ENCODE assay signal across 15 mouse cellular contexts in the genomic region with DNA sequence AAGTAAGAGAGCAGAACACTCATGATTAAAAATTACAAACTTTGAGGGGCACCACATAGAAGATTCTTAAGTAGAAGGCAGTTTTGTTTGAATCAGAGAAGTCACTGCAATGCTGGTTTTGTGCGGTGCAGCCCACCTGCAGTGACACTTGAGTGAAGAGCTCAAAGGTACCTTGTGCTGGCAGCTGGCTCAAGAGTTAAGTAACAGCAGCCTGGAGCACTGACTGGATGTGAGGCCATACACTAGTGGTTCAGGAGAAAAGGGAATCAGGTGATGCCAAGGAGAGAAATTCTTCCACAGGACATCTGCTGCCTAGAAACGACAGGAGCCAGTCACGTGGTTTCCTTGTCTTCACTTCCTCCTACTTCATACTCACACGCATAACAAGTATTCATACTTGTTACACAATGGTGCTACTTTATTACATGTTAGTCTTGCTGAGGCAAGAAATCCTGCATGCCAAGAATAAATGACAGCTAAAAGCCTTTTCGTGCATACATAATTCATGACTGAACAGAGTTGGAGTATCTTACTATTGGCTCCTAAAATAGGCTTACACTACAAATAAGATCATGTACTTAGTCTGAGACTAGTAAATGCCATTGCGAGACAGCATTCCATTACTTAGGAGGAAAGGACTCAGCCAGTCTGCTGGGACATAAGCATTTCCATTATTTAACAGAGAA.
DNase-seq lines count a peak whose midpoint lies in the region; ATAC-seq and TF ChIP-seq lines count a peak whose summit lies in the region.
"Had no signal": no experiment of that assay in that cellular context is flagged by ENCODE, and none has a peak within 500 bp of the region (broad histone marks: within the 10 kb centered on the region; RNA-seq: fewer than 3 reads in every experiment).

No protein-coding gene starts in this region.

- H3K36me3 ChIP-seq in forebrain, embryonic 13.5 days (ENCODE audit: poor library complexity, severe bottlenecking): peaks cover 4% of the 10 kb centered on the region; the same call in 1 of the 2 replicates
- no peaks in the 10 kb centered on the region for H3K36me3 ChIP-seq in forebrain, embryonic 12.5 days (replicated peaks)
- no peaks in the 10 kb centered on the region for H3K36me3 ChIP-seq in kidney, embryonic 16.5 days (ENCODE audit: insufficient read depth, low read length)
- H3K36me3 ChIP-seq in midbrain, embryonic 15.5 days (replicated peaks): no peaks in the 10 kb centered on the region
- H3K36me3 ChIP-seq in midbrain, embryonic 13.5 days: 0 out of 2 replicates have a peak, but pooled peaks cover 8% of the 10 kb centered on the region
- H3K36me3 ChIP-seq in midbrain, postnatal 0 days (ENCODE audit: insufficient read depth, low read length): no peaks in the 10 kb centered on the region; the same call in 1 of the 2 replicates
- H3K36me3 ChIP-seq: limb, embryonic 15.5 days had no signal

- no peak overlapping the region for H3K4me3 ChIP-seq in forebrain, embryonic 13.5 days
- H3K4me3 ChIP-seq in forebrain, embryonic 12.5 days (replicated peaks): no peak overlapping the region
- no peak overlapping the region for H3K4me3 ChIP-seq in kidney, embryonic 16.5 days (ENCODE audit: low read length)
- no peak overlapping the region for H3K4me3 ChIP-seq in midbrain, embryonic 15.5 days
- no peak overlapping the region for H3K4me3 ChIP-seq in midbrain, embryonic 13.5 days (replicated peaks)
- H3K4me3 ChIP-seq in midbrain, postnatal 0 days (ENCODE audit: low read depth, low read length): no peak overlapping the region
- H3K4me3 ChIP-seq: erythroblast, embryonic 14.5 days; limb, embryonic 15.5 days had no signal

- no peak overlapping the region for H3K27ac ChIP-seq in forebrain, embryonic 13.5 days
- no peak overlapping the region for H3K27ac ChIP-seq in forebrain, embryonic 12.5 days
- H3K27ac ChIP-seq in kidney, embryonic 16.5 days (ENCODE audit: low read length): no peak overlapping the region
- peak overlapping the region; percentile 45 for H3K27ac ChIP-seq in midbrain, embryonic 15.5 days
- H3K27ac ChIP-seq in midbrain, embryonic 13.5 days: no peak overlapping the region
- H3K27ac ChIP-seq in midbrain, postnatal 0 days (ENCODE audit: low read depth, low read length): no peak overlapping the region; the same call in 1 of the 2 replicates
- H3K27ac ChIP-seq: limb, embryonic 15.5 days had no signal

- no peak overlapping the region for H3K9ac ChIP-seq in forebrain, embryonic 13.5 days
- no peak overlapping the region for H3K9ac ChIP-seq in forebrain, embryonic 12.5 days
- H3K9ac ChIP-seq in kidney, embryonic 16.5 days (replicated peaks; ENCODE audit: low read length): no peak overlapping the region
- H3K9ac ChIP-seq in midbrain, embryonic 15.5 days: no peak overlapping the region
- no peak overlapping the region for H3K9ac ChIP-seq in midbrain, embryonic 13.5 days (replicated peaks)
- H3K9ac ChIP-seq in midbrain, postnatal 0 days (replicated peaks; ENCODE audit: low read length, poor library complexity, severe bottlenecking): no peak overlapping the region
- H3K9ac ChIP-seq: limb, embryonic 15.5 days had no signal

- ATAC-seq in forebrain, embryonic 13.5 days: peak; percentile 56; the same call in 1 of the 2 replicates
- ATAC-seq in forebrain, embryonic 12.5 days (ENCODE audit: low FRiP score): no peak
- no peak for ATAC-seq in kidney, embryonic 16.5 days (ENCODE audit: low FRiP score, low TSS enrichment)
- peak; percentile 22; the same call in 1 of the 2 replicates for ATAC-seq in midbrain, embryonic 15.5 days (replicated peaks)
- ATAC-seq in midbrain, embryonic 13.5 days: no peak
- peak; percentile 36; the same call in 1 of the 2 replicates for ATAC-seq in midbrain, postnatal 0 days (ENCODE audit: low FRiP score)
- ATAC-seq: inflammation-experienced regulatory T-cells, adult 6 months had no signal

- 67% methylated on average over 6 of the region's 6 CpGs for WGBS in forebrain, embryonic 13.5 days
- WGBS in forebrain, embryonic 12.5 days: 79% methylated on average over 6 of the region's 6 CpGs
- 91% methylated on average over 6 of the region's 6 CpGs for WGBS in kidney, embryonic 16.5 days
- 56% methylated on average over 6 of the region's 6 CpGs for WGBS in midbrain, embryonic 15.5 days
- WGBS in midbrain, embryonic 13.5 days: 63% methylated on average over 6 of the region's 6 CpGs
- 50% methylated on average over 6 of the region's 6 CpGs for WGBS in midbrain, postnatal 0 days

- no peaks in the 10 kb centered on the region for H3K27me3 ChIP-seq in forebrain, embryonic 13.5 days
- no peaks in the 10 kb centered on the region for H3K27me3 ChIP-seq in forebrain, embryonic 12.5 days
- no peaks in the 10 kb centered on the region for H3K27me3 ChIP-seq in kidney, embryonic 16.5 days (ENCODE audit: insufficient read depth, low read length)
- no peaks in the 10 kb centered on the region for H3K27me3 ChIP-seq in midbrain, embryonic 15.5 days (replicated peaks)
- H3K27me3 ChIP-seq in midbrain, embryonic 13.5 days: no peaks in the 10 kb centered on the region
- H3K27me3 ChIP-seq in midbrain, postnatal 0 days (ENCODE audit: insufficient read depth, low read length): no peaks in the 10 kb centered on the region
- H3K27me3 ChIP-seq: limb, embryonic 15.5 days had no signal

- no peak overlapping the region for H3K4me2 ChIP-seq in forebrain, embryonic 13.5 days
- no peak overlapping the region for H3K4me2 ChIP-seq in forebrain, embryonic 12.5 days
- no peak overlapping the region for H3K4me2 ChIP-seq in kidney, embryonic 16.5 days (replicated peaks; ENCODE audit: low read depth, low read length)
- H3K4me2 ChIP-seq in midbrain, embryonic 15.5 days: no peak overlapping the region
- no peak overlapping the region for H3K4me2 ChIP-seq in midbrain, embryonic 13.5 days (replicated peaks)
- H3K4me2 ChIP-seq in midbrain, postnatal 0 days (ENCODE audit: low read depth, low read length, poor library complexity, severe bottlenecking): no peak overlapping the region
- H3K4me2 ChIP-seq: limb, embryonic 15.5 days had no signal

- peak; percentile 40 for DNase-seq in kidney, adult 9 months
- no peak for DNase-seq in midbrain, postnatal 0 days (ENCODE audit: low spot score)
- DNase-seq in left cerebral cortex, adult 8-10 months (ENCODE audit: low spot score in 2 of 2): no peak
- DNase-seq: cerebellum, adult 2 months; embryo, embryonic 11 days; gastrocnemius, postnatal 36 days; thymus, adult 18-20 months had no signal

- no peaks in the 10 kb centered on the region for H3K9me3 ChIP-seq in forebrain, embryonic 13.5 days (replicated peaks)
- no peaks in the 10 kb centered on the region for H3K9me3 ChIP-seq in forebrain, embryonic 12.5 days
- no peaks in the 10 kb centered on the region for H3K9me3 ChIP-seq in kidney, embryonic 16.5 days (ENCODE audit: low read length)
- H3K9me3 ChIP-seq in midbrain, embryonic 15.5 days: no peaks in the 10 kb centered on the region
- no peaks in the 10 kb centered on the region for H3K9me3 ChIP-seq in midbrain, embryonic 13.5 days
- no peaks in the 10 kb centered on the region for H3K9me3 ChIP-seq in midbrain, postnatal 0 days (ENCODE audit: low read length)
- H3K9me3 ChIP-seq: limb, embryonic 15.5 days had no signal

- H3K4me1 ChIP-seq in forebrain, embryonic 13.5 days: peaks cover 6% of the 10 kb centered on the region; the same call in 1 of the 2 replicates
- H3K4me1 ChIP-seq in forebrain, embryonic 12.5 days: peaks cover 6% of the 10 kb centered on the region; the same call in 1 of the 2 replicates
- H3K4me1 ChIP-seq in kidney, embryonic 16.5 days (ENCODE audit: insufficient read depth, low read length): no peaks in the 10 kb centered on the region
- H3K4me1 ChIP-seq in midbrain, embryonic 15.5 days: peaks cover 12% of the 10 kb centered on the region; the same call in 1 of the 2 replicates
- peaks cover 7% of the 10 kb centered on the region for H3K4me1 ChIP-seq in midbrain, embryonic 13.5 days (replicated peaks)
- no peaks in the 10 kb centered on the region for H3K4me1 ChIP-seq in midbrain, postnatal 0 days (ENCODE audit: insufficient read depth, low read length)
- H3K4me1 ChIP-seq: limb, embryonic 15.5 days had no signal

- no peak for TF ChIP-seq CTCF in midbrain, postnatal 0 days (IDR thresholded peaks at IDR 0.05)

Comparison
In these comparisons a context has a peak if more than half of its experiments do, and no peak if none do; other contexts are left out.
1. ATAC-seq: peak in forebrain, embryonic 13.5 days (single experiment), midbrain, embryonic 15.5 days (single experiment) and midbrain, postnatal 0 days (single experiment); none in forebrain, embryonic 12.5 days (single experiment), kidney, embryonic 16.5 days (single experiment) and midbrain, embryonic 13.5 days (single experiment).